Mouse (Mus musculus) cerebellum, adult 2 months (tissue): ENCODE measurements around the gene Mrps14. TPM values are rescaled to one million over a fixed set of nuclear protein-coding genes. Genes with fewer than 3 reads are reported as not detected.

ENCODE experiments used
- DNase-seq, 2 experiments: peaks; one replicate each; pipeline ENCODE4 v3.0.0; 2021
- H3K27ac ChIP-seq: fragments of 200-500 bp; 2 replicates; pipeline ENCODE4 v1.5.1; 2012; ENCODE audit warnings: low read length, control low read depth, inconsistent platforms; ENCODE audit not compliant: insufficient read depth
- H3K27me3 ChIP-seq: fragments of 200-500 bp; 2 replicates; pipeline ENCODE4 v1.6.1; 2012; ENCODE audit warnings: inconsistent platforms, mild to moderate bottlenecking, low read length, moderate library complexity; ENCODE audit not compliant: control insufficient read depth, insufficient read depth
- H3K4me1 ChIP-seq: fragments of 200-500 bp; 2 replicates; pipeline ENCODE4 v1.6.1; 2011; ENCODE audit warnings: low read length; ENCODE audit not compliant: control insufficient read depth, insufficient read depth
- H3K4me3 ChIP-seq: fragments of 200-500 bp; replicated peaks from 2 replicates; pipeline ENCODE3; 2011; ENCODE audit warnings: mild to moderate bottlenecking, low read depth, low read length, control low read depth; ENCODE audit not compliant: insufficient read depth
- CTCF ChIP-seq: fragments of 200-500 bp; IDR thresholded peaks from 2 replicates; pipeline ENCODE4 v1.5.1; 2011; ENCODE audit warnings: low read depth, mild to moderate bottlenecking, control low read depth, low read length, moderate library complexity, borderline replicate concordance; ENCODE audit not compliant: insufficient read depth
- POLR2A ChIP-seq: fragments of 200-500 bp; IDR thresholded peaks from 2 replicates; pipeline ENCODE4 v1.6.1; 2011; ENCODE audit warnings: low read length, control low read depth, borderline replicate concordance; ENCODE audit not compliant: insufficient read depth
- WGBS: fragments of 180-500 bp; shearing (Covaris S2); methylation state at CpG from one replicate; pipeline ENCODE4 v1.1.7; 2018; 5-methylcytosine and 5-hydroxymethylcytosine counted together
- polyA plus RNA-seq: library from polyadenylated mRNA; depleted of rRNA; stranded (reverse); fragments of >200 nt; gene quantifications from 2 replicates; pipeline ENCODE4 v1.2.3, GENCODE M21; 2012

The Mrps14 gene
- polyA plus RNA-seq, 1 experiment = 56.0 TPM

GRCm38 (mm10) chr1:160176903-160177302, 18.1 kb upstream of the Mrps14 start:
- 27% methylated on average over 8 of the region's 8 CpGs for WGBS
- DNase-seq = no peak
- no peak overlapping the region for H3K27ac ChIP-seq
- no peak for TF ChIP-seq POLR2A
- TF ChIP-seq CTCF = no peak
- no peaks in the 10 kb centered on the region for H3K4me1 ChIP-seq
- no peak overlapping the region for H3K4me3 ChIP-seq
- no peaks in the 10 kb centered on the region for H3K27me3 ChIP-seq

DNA sequence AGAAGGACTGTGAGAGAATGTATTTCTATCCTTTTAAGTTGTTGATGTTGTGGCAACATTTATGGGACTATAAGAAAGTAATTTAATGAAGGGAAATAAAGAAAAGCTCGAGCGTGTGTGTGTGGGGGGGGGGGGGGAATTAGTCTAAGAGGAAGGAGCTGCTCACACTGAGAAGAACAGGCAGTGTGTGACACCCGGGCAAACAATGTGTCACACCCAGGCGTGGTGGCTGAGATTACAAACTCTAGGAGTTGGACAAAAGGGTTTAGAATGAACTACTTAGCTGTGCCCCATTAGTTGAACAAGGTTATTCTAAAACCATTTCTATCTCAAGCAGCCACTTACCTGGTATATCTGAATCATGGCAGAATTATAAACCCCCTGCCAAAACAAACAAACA, 13.8 kb upstream of the Mrps14 start:
- no peak overlapping the region for H3K4me3 ChIP-seq
- H3K27me3 ChIP-seq = no peaks in the 10 kb centered on the region
- WGBS = 83% methylated on average over 4 of the region's 4 CpGs
- H3K27ac ChIP-seq = no peak overlapping the region
- DNase-seq = no peak
- TF ChIP-seq POLR2A (no peak), CTCF (no peak)
- H3K4me1 ChIP-seq = no peaks in the 10 kb centered on the region

DNA sequence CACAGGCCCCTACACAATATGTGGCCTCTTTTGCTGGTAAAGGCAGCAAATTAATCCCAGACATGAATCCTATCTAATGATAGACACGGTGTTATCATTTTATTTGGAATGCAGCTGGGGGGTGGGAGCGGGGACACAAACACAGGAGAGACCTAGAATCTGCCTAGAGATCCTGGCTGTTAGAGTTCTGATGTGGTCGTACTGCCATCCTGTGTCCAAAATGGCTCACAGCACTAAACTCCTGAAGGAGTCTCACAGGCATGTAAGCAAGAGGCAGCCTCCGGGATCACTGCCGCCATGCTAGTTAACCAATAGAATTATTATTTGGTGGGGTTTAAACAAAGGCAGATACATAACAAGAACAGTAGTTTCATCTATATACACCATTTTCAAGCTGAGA, 10.5 kb upstream of the Mrps14 start:
- Histone ChIP-seq H3K27me3 (no peaks in the 10 kb centered on the region), H3K27ac (no peak overlapping the region), H3K4me3 (no peak overlapping the region), H3K4me1 (no peaks in the 10 kb centered on the region)
- WGBS = 4% methylated on average over 5 of the region's 5 CpGs
- peak; percentile 26 to 37 for DNase-seq
- TF ChIP-seq POLR2A (no peak), CTCF (peak; percentile 74)

- DNase-seq = no peak
- 0% methylated on average over 13 of the region's 13 CpGs for whole genome bisulfite sequencing
- H3K27me3 ChIP-seq = no peaks in the 10 kb centered on the region
- no peak for TF ChIP-seq CTCF
- no peak for TF ChIP-seq POLR2A
- H3K4me1 ChIP-seq = peaks cover 4% of the 10 kb centered on the region; the same call in 1 of the 2 replicates
- peak overlapping the region; percentile 99 for H3K4me3 ChIP-seq
- peak overlapping the region; percentile 69 for H3K27ac ChIP-seq
Measured at GRCm38 (mm10) chr1:160195337-160195663, 285 bp downstream of the Mrps14 start.

DNA sequence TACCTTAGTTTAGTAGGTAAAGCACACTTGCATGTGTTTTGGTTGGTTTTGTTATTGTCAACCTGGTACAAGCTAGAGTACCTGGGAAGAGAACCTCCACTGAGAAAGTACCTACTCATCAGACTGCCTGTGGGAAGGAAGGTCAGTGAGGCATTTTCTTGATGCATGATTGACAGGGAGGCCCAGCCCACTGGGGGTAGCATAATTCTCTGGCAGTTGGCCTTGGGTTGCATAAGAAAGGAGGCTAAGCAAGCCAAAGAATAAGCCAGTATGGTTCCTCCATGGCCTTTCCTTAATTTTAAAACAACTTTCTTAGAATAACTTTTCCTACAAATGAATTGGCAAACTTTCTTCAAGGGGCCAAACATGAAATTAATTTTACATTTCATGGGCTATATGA, 10.5 kb downstream of the Mrps14 start:
- no peak overlapping the region for H3K4me3 ChIP-seq
- no peak overlapping the region for H3K27ac ChIP-seq
- H3K4me1 ChIP-seq = no peaks in the 10 kb centered on the region
- no peaks in the 10 kb centered on the region for H3K27me3 ChIP-seq
- TF ChIP-seq POLR2A (no peak), CTCF (no peak)
- DNase-seq = no peak

DNA sequence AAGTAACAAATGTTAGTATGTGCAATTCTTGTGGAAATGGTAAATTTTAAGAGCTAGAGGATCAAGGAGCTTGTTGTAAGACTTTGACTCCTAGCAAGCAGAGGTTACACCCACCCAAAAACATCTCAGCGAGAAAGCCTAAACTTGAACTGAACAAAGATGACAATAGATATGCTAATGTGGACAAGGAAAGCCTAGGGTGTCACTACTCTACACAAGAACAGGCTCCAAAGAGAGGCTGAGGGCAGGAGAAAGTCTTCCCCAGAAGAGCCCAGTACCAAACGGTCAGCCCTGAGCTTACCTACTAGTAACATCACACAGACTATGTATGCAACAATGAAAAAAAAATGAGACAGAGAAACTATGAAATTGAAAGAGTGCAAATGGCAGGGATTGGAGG, 14.8 kb downstream of the Mrps14 start:
- no peak overlapping the region for H3K4me3 ChIP-seq
- TF ChIP-seq POLR2A = no peak
- TF ChIP-seq CTCF = no peak
- H3K27me3 ChIP-seq = no peaks in the 10 kb centered on the region
- peaks cover 2% of the 10 kb centered on the region; the same call in 1 of the 2 replicates for H3K4me1 ChIP-seq
- 33% methylated on average over 2 of the region's 2 CpGs for WGBS
- no peak for DNase-seq
- no peak overlapping the region for H3K27ac ChIP-seq

GRCm38 (mm10) chr1:160210566-160210965, 15.6 kb downstream of the Mrps14 start:
- DNase-seq = no peak
- WGBS = 12% methylated on average over 3 of the region's 3 CpGs
- TF ChIP-seq CTCF = no peak
- TF ChIP-seq POLR2A = no peak
- Histone ChIP-seq H3K4me1 (peaks cover 2% of the 10 kb centered on the region; the same call in 1 of the 2 replicates), H3K4me3 (no peak overlapping the region), H3K27me3 (no peaks in the 10 kb centered on the region), H3K27ac (no peak overlapping the region)

DNA sequence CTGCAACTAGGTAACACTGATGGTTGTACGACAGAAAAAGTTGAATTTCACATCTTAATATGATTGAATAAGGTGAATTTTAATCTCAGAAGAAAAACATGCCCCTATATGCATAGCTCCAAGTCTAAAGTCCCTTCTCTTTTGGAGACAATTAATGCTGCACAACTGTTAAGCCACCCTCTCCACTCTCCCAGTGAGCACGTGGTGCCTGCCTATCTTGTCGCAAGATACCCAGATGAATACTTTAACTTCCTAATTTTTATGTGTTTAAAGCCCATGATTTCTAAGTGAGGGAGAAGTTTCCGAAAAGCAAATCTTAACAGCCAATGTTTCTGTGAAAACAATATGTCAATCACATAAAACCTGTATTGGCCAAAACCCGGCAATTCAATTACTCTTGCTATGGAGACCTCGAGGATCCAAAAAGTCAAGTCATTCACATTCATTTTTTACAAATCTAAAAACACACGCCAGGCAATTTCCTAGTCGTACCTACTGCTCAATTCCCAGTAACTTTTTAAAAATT, 16.6 kb downstream of the Mrps14 start:
- no peak overlapping the region for H3K27ac ChIP-seq

More for the DNA sequence above, 16.6 kb downstream of the Mrps14 start:
- Histone ChIP-seq H3K4me1 (peaks cover 2% of the 10 kb centered on the region; the same call in 1 of the 2 replicates), H3K27me3 (no peaks in the 10 kb centered on the region), H3K4me3 (peak overlapping the region; percentile 70)
- no peak for DNase-seq
- WGBS = 1% methylated on average over 8 of the region's 8 CpGs
- TF ChIP-seq POLR2A (no peak), CTCF (no peak)
